Mouse (Mus musculus) intestine, embryonic 16.5 days (tissue): ENCODE results near the gene Zc2hc1c. TPM values are rescaled to one million over a fixed set of nuclear protein-coding genes. Genes with fewer than 3 reads are reported as not detected.

Experiments
- ATAC-seq: fragments of 200-750 bp; cut with Nextera tagmentation; 2 replicates; pipeline ENCODE4 v1.8.0; 2017; ENCODE audit warnings: moderate TSS enrichment, moderate library complexity
- H3K27ac ChIP-seq: fragments of 300-500 bp; sonication (generic); 2 replicates; pipeline ENCODE4 v1.5.1; 2014; ENCODE audit warnings: mild to moderate bottlenecking, low read length
- H3K27me3 ChIP-seq: fragments of 300-500 bp; sonication (generic); replicated peaks from 2 replicates; pipeline ENCODE4 v1.6.1; 2014; ENCODE audit warnings: low read length, control low read depth, mixed read lengths; ENCODE audit not compliant: control insufficient read depth, insufficient read depth
- H3K36me3 ChIP-seq: fragments of 300-500 bp; sonication (generic); 2 replicates; pipeline ENCODE4 v1.6.1; 2014; ENCODE audit warnings: low read length, control low read depth; ENCODE audit not compliant: control insufficient read depth, insufficient read depth
- H3K4me1 ChIP-seq: fragments of 300-500 bp; sonication (generic); 2 replicates; pipeline ENCODE4 v1.6.1; 2014; ENCODE audit warnings: low read length, control low read depth, mixed read lengths; ENCODE audit not compliant: control insufficient read depth, insufficient read depth
- H3K4me2 ChIP-seq: fragments of 300-500 bp; sonication (generic); 2 replicates; pipeline ENCODE4 v1.6.1; 2014; ENCODE audit warnings: low read depth, low read length, control low read depth
- H3K4me3 ChIP-seq: fragments of 300-500 bp; sonication (generic); 2 replicates; pipeline ENCODE4 v1.5.1; 2014; ENCODE audit warnings: mild to moderate bottlenecking, low read length
- H3K9ac ChIP-seq: fragments of 300-500 bp; sonication (generic); 2 replicates; pipeline ENCODE4 v1.6.1; 2014; ENCODE audit warnings: low read depth, low read length
- H3K9me3 ChIP-seq: fragments of 300-500 bp; sonication (generic); 2 replicates; pipeline ENCODE4 v1.6.1; 2016; ENCODE audit warnings: low read length, control low read depth; ENCODE audit not compliant: control insufficient read depth
- WGBS: fragments of 180-500 bp; shearing (Covaris S2); extraction: QIAGEN DNeasy Blood & Tissue Kit; methylation state at CpG from one replicate; pipeline ENCODE4 v1.1.7; 2014; 5-methylcytosine and 5-hydroxymethylcytosine counted together
- polyA plus RNA-seq: library from polyadenylated mRNA; unstranded; fragments of >200 nt; fragmentation: Nextera tagmentation; extraction: Ambion mirVana; gene quantifications from 2 replicates; pipeline ENCODE4 v1.2.1, GENCODE M21; 2015

Gene Zc2hc1c
- polyA plus RNA-seq, 1 experiment from 2014 or later: 1.5 TPM

GRCm38 (mm10) chr12:85305247-85305892, 17.0 kb downstream of the Zc2hc1c start:
- H3K27me3 ChIP-seq: no peaks in the 10 kb centered on the region
- ATAC-seq: peak; percentile 62
- peaks cover 27% of the 10 kb centered on the region for H3K36me3 ChIP-seq
- 0 out of 2 replicates have a peak overlapping the region, but pooled peaks have one; percentile 33 for H3K27ac ChIP-seq
- H3K4me2 ChIP-seq: no peak overlapping the region
- H3K4me3 ChIP-seq: peak overlapping the region; percentile 5; the same call in 1 of the 2 replicates
- no peaks in the 10 kb centered on the region for H3K9me3 ChIP-seq
- 41% methylated on average over 16 of the region's 16 CpGs for WGBS
- peaks cover 3% of the 10 kb centered on the region; the same call in 1 of the 2 replicates for H3K4me1 ChIP-seq
- H3K9ac ChIP-seq: no peak overlapping the region

- WGBS: 80% methylated on average over 3 of the region's 3 CpGs
- Histone ChIP-seq H3K9ac (no peak overlapping the region), H3K27ac (no peak overlapping the region), H3K27me3 (no peaks in the 10 kb centered on the region), H3K4me1 (peaks cover 3% of the 10 kb centered on the region; the same call in 1 of the 2 replicates), H3K4me3 (no peak overlapping the region), H3K36me3 (peaks cover 19% of the 10 kb centered on the region), H3K9me3 (no peaks in the 10 kb centered on the region), H3K4me2 (no peak overlapping the region)
- ATAC-seq: no peak
Observed at GRCm38 (mm10) chr12:85308651-85309050, 20.3 kb downstream of the Zc2hc1c start.

DNA sequence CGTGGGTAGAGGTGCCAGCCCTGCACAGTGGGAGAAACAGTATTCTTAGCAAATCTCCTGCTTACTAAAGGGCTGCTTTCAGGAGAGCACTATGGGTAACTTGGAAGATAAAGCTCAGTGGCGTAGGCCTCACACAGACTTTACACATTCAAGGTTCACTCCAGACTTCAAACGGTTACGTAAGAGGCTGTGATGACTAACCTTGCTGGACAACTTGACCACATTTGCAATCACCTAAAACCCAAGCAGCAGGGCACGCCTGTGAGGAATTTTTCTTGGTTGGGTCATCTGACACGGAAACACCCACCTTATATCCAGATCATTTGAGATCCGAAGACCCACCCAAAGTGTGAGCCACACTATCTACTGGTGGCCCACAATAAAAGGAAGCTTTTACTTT, 41.8 kb downstream of the Zc2hc1c start:
- H3K9ac ChIP-seq: no peak overlapping the region
- H3K27ac ChIP-seq: no peak overlapping the region
- no peak overlapping the region for H3K4me2 ChIP-seq
- no peak overlapping the region for H3K4me3 ChIP-seq
- 0 out of 2 replicates have a peak, but pooled peaks have one; percentile 44 for ATAC-seq
- no peaks in the 10 kb centered on the region for H3K9me3 ChIP-seq
- 78% methylated on average over 7 of the region's 7 CpGs for WGBS
- H3K36me3 ChIP-seq: peaks cover 13% of the 10 kb centered on the region
- no peaks in the 10 kb centered on the region for H3K4me1 ChIP-seq
- no peaks in the 10 kb centered on the region for H3K27me3 ChIP-seq

DNA sequence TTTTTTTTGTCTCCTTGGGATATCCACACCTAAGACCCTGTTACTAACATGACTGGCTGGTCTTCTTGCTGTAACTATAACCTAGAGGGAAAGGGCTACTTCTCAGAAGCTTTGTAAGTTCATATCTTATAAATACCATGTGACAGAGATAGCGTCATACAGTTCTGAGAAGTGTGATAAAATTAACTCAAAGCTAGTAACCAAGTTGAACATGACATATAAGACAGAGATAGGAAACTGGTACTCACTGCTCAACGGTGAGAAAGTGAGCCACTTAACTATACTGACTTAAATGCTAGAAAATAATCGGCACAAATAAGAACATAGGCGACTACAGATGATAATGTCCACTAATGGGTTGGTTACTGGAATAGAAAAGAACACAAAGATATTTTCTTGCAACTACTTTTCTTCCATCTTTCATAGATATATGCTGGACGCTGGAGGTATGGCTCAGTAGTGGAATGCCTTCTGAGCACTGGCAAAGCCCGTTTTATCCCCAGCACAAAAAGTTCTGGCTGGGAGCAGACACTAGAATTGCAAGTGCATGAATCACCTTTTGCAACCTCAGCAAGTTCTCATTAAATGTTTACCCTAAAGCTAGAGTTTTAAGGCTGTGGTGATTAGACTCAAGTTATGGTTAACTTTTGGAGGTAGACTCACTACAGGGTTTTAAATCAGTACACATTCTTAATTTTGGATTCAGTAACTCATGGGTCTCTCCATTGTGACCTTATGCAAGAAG, 49.3 kb downstream of the Zc2hc1c start:
- H3K4me2 ChIP-seq: peak overlapping the region; percentile 67
- H3K9me3 ChIP-seq: no peaks in the 10 kb centered on the region
- H3K9ac ChIP-seq: peak overlapping the region; percentile 98; the same call in 1 of the 2 replicates
- WGBS: 78% methylated on average over 6 of the region's 6 CpGs
- peaks cover 19% of the 10 kb centered on the region for H3K4me1 ChIP-seq
- no peaks in the 10 kb centered on the region for H3K27me3 ChIP-seq
- H3K36me3 ChIP-seq: no peaks in the 10 kb centered on the region
- peak overlapping the region; percentile 94; the same call in 1 of the 2 replicates for H3K4me3 ChIP-seq
- no peak for ATAC-seq
- H3K27ac ChIP-seq: no peak overlapping the region; the same call in 1 of the 2 replicates

- H3K27me3 ChIP-seq: no peaks in the 10 kb centered on the region
- peaks cover 19% of the 10 kb centered on the region for H3K4me1 ChIP-seq
- peak overlapping the region; percentile 91 for H3K27ac ChIP-seq
- peak; percentile 73 for ATAC-seq
- peak overlapping the region; percentile 67 for H3K4me2 ChIP-seq
- H3K9me3 ChIP-seq: no peaks in the 10 kb centered on the region
- no peaks in the 10 kb centered on the region for H3K36me3 ChIP-seq
- peak overlapping the region; percentile 94 for H3K4me3 ChIP-seq
- H3K9ac ChIP-seq: peak overlapping the region; percentile 98
- under 1% methylated on average over 42 of the region's 42 CpGs for WGBS
Observed at GRCm38 (mm10) chr12:85338815-85339214, 50.4 kb downstream of the Zc2hc1c start.

GRCm38 (mm10) chr12:85339243-85339729, 50.9 kb downstream of the Zc2hc1c start, which contains the start of gene Nek9:
TSS of gene Nek9 (minus strand) at chr12:85339362.
- Histone ChIP-seq H3K9ac (peak within 1 kb of the TSS; percentile 98), H3K4me2 (peak within 1 kb of the TSS; percentile 67), H3K27ac (peak within 1 kb of the TSS; percentile 91), H3K36me3 (no peaks in the 10 kb centered on the region), H3K27me3 (no peaks in the 10 kb centered on the region), H3K4me3 (peak within 1 kb of the TSS; percentile 94), H3K9me3 (no peaks in the 10 kb centered on the region), H3K4me1 (peaks cover 19% of the 10 kb centered on the region)
- ATAC-seq: peak; percentile 87
- under 1% methylated on average over 36 of the region's 36 CpGs for WGBS

- H3K9ac ChIP-seq: no peak overlapping the region
- peak overlapping the region; percentile 67 for H3K4me2 ChIP-seq
- H3K27ac ChIP-seq: no peak overlapping the region; the same call in 1 of the 2 replicates
- no peaks in the 10 kb centered on the region for H3K27me3 ChIP-seq
- WGBS: 37% methylated on average over 4 of the region's 4 CpGs
- peaks cover 19% of the 10 kb centered on the region for H3K4me1 ChIP-seq
- no peaks in the 10 kb centered on the region for H3K9me3 ChIP-seq
- peak overlapping the region; percentile 32 for H3K4me3 ChIP-seq
- ATAC-seq: no peak
- no peaks in the 10 kb centered on the region for H3K36me3 ChIP-seq
Observed at GRCm38 (mm10) chr12:85339947-85340346, 51.6 kb downstream of the Zc2hc1c start.

DNA sequence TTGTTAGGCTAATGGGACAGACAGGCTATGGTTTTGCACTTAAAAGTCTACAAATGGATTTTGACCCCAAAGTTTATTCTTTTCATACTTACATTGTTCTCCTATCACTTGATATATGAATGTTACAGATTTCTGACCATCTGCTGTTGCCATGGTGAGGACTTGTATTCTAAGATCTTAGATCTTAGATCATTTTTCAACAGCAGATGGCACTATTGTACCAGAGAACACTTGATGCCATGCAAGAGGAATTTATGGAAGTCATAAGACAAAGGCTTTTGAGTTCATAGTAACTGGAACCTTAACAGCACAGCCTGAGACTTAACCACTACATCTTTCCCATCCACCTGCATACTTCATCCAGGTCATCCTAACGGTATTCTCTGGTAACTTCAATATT, 52.7 kb downstream of the Zc2hc1c start:
- Histone ChIP-seq H3K4me1 (peaks cover 19% of the 10 kb centered on the region), H3K4me2 (no peak overlapping the region), H3K9me3 (no peaks in the 10 kb centered on the region), H3K9ac (no peak overlapping the region), H3K4me3 (no peak overlapping the region), H3K27me3 (no peaks in the 10 kb centered on the region), H3K27ac (no peak overlapping the region), H3K36me3 (no peaks in the 10 kb centered on the region)
- ATAC-seq: 0 out of 2 replicates have a peak, but pooled peaks have one; percentile 9
- WGBS: 50% methylated on average over 1 of the region's 1 CpGs

DNA sequence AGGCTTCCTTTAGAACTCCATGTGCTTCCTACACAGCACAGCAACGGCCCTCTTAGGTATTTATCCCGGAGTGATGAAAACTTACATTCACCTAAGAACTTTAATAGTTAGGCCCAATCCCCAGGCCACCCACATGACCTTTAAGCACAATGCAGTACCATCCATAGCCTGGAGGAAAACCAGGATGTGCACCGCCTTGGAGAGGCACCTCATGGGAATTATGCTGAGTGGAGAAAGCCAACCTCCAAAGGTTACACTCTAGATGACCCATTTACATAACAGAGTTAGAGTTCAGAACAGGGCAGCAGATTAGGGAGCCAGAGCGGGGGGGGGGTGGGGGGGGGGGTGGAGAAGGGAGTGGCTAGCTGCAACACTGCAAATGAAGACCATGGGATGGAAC, 53.9 kb downstream of the Zc2hc1c start:
- Histone ChIP-seq H3K27ac (no peak overlapping the region), H3K4me1 (peaks cover 18% of the 10 kb centered on the region), H3K4me2 (no peak overlapping the region), H3K9me3 (no peaks in the 10 kb centered on the region), H3K9ac (no peak overlapping the region), H3K27me3 (no peaks in the 10 kb centered on the region), H3K36me3 (no peaks in the 10 kb centered on the region), H3K4me3 (no peak overlapping the region)
- ATAC-seq: peak; percentile 12; the same call in 1 of the 2 replicates
- 76% methylated on average over 4 of the region's 4 CpGs for WGBS
